Mouse (Mus musculus) heart, embryonic 16.5 days (tissue): ENCODE results near the gene Ebi3. TPM values are rescaled to one million over a fixed set of nuclear protein-coding genes. Genes with fewer than 3 reads are reported as not detected.

ENCODE experiments used
- ATAC-seq: fragments of 200-750 bp; cut with Nextera tagmentation; replicated peaks from 2 replicates; pipeline ENCODE4 v1.8.0; 2017; ENCODE audit warnings: moderate number of reproducible peaks; ENCODE audit not compliant: insufficient read depth, low FRiP score; ENCODE audit errors: extremely low read depth
- H3K27ac ChIP-seq: fragments of 300-500 bp; sonication (generic); 2 replicates; pipeline ENCODE4 v1.5.1; 2014; ENCODE audit warnings: mild to moderate bottlenecking, low read length, control low read depth, moderate library complexity
- H3K27me3 ChIP-seq: fragments of 300-500 bp; sonication (generic); 2 replicates; pipeline ENCODE4 v1.6.1; 2014; ENCODE audit warnings: low read length, mixed read lengths; ENCODE audit not compliant: control insufficient read depth, insufficient read depth
- H3K36me3 ChIP-seq: fragments of 300-500 bp; sonication (generic); 2 replicates; pipeline ENCODE4 v1.6.1; 2014; ENCODE audit not compliant: control insufficient read depth, insufficient read depth
- H3K4me1 ChIP-seq: fragments of 300-500 bp; sonication (generic); 2 replicates; pipeline ENCODE4 v1.6.1; 2014; ENCODE audit warnings: low read length, mixed read lengths; ENCODE audit not compliant: control insufficient read depth, insufficient read depth
- H3K4me2 ChIP-seq: fragments of 300-500 bp; sonication (generic); 2 replicates; pipeline ENCODE4 v1.6.1; 2014; ENCODE audit warnings: low read depth, mild to moderate bottlenecking, control low read depth, low read length
- H3K4me3 ChIP-seq: fragments of 300-500 bp; sonication (generic); 2 replicates; pipeline ENCODE4 v1.5.1; 2014; ENCODE audit warnings: mild to moderate bottlenecking, control low read depth, low read length
- H3K9ac ChIP-seq: fragments of 300-500 bp; sonication (generic); 2 replicates; pipeline ENCODE4 v1.6.1; 2014; ENCODE audit warnings: low read length, control low read depth
- H3K9me3 ChIP-seq: fragments of 300-500 bp; sonication (generic); replicated peaks from 2 replicates; pipeline ENCODE4 v1.6.1; 2016; ENCODE audit warnings: low read length; ENCODE audit not compliant: control insufficient read depth
- WGBS: fragments of 180-500 bp; shearing (Covaris S2); extraction: QIAGEN DNeasy Blood & Tissue Kit; methylation state at CpG from one replicate; pipeline ENCODE4 v1.1.7; 2014; 5-methylcytosine and 5-hydroxymethylcytosine counted together
- polyA plus RNA-seq: library from polyadenylated mRNA; unstranded; fragments of >200 nt; fragmentation: Nextera tagmentation; extraction: Ambion mirVana; gene quantifications from 2 replicates; pipeline ENCODE4 v1.2.1, GENCODE M21; 2015

Gene Ebi3
- polyA plus RNA-seq, 1 experiment from 2014 or later, result 1.7 TPM

DNA sequence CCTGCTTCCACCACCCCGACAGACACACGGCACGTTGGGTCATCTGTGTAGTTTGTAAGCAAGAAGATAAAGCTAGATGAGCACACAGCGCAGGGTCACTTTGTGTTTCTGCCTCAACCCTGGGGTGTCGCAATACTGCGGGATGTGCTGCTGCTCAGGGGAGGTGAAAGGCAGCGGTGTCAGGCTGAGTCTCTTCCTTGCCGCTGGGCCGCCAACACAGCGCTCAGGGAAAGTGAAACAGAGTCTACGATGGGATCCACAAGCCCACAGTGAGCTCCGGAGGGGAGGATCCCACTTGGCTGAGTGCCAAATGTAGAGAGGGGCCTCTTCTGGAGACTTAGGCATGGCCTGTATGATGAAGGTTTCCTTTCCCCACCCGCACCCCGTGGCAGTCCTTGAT lies 10.7 kb downstream of the Ebi3 start:
- no peak overlapping the region for H3K4me3 ChIP-seq
- 60% methylated on average over 14 of the region's 14 CpGs for WGBS
- H3K4me1 ChIP-seq, result peaks cover 12% of the 10 kb centered on the region
- no peaks in the 10 kb centered on the region for H3K27me3 ChIP-seq
- H3K9ac ChIP-seq, result no peak overlapping the region
- H3K4me2 ChIP-seq, result no peak overlapping the region
- H3K36me3 ChIP-seq, result peaks cover 27% of the 10 kb centered on the region
- no peak for ATAC-seq
- no peaks in the 10 kb centered on the region for H3K9me3 ChIP-seq
- no peak overlapping the region for H3K27ac ChIP-seq

DNA sequence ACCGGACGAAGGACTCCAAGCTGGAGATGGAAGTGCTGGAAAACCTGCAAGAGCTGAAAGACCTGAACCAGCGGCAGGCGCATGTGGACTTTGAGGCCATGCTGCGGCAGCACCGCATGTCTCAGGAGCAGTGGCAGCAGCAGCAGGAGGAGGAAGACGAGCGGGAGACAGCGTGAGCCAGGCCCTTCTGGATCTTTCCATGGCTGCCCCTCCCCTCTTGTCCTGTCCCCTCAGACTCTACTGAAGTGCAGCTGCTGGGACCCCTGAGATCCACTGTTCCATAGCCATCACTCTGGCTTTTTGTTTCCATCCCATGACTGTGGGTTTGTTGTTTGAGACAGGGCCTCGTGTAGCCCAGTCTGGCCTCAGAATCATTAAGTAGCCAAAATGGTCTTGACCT lies 12.1 kb downstream of the Ebi3 start:
- WGBS, result 94% methylated on average over 10 of the region's 10 CpGs
- no peak overlapping the region for H3K4me2 ChIP-seq
- H3K4me1 ChIP-seq, result peaks cover 13% of the 10 kb centered on the region
- no peak for ATAC-seq
- no peak overlapping the region for H3K4me3 ChIP-seq
- no peak overlapping the region for H3K9ac ChIP-seq
- no peak overlapping the region for H3K27ac ChIP-seq
- H3K36me3 ChIP-seq, result peaks cover 27% of the 10 kb centered on the region
- H3K9me3 ChIP-seq, result no peaks in the 10 kb centered on the region
- H3K27me3 ChIP-seq, result peaks cover 2% of the 10 kb centered on the region; the same call in 1 of the 2 replicates

DNA sequence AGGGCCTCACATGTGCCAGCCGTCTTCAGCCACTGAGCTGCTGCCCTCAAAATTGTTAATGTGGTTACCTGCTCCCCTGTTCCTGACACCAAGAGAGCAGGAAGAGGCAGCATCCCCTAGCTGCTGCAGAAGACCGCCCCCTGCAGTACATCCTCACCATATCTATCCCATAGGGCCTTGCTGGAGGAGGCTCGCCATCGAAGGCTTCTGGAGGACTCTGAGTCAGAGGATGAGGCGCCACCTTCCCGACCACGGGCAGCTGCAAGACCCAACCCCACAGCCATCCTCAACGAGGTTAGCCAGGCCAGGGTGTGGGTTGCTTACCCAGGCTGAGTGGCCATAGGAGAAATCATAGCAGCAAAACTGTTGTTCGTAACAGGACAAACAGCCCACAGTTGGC lies 12.6 kb downstream of the Ebi3 start:
- ATAC-seq, result no peak
- no peaks in the 10 kb centered on the region for H3K9me3 ChIP-seq
- WGBS, result 84% methylated on average over 9 of the region's 9 CpGs

DNA sequence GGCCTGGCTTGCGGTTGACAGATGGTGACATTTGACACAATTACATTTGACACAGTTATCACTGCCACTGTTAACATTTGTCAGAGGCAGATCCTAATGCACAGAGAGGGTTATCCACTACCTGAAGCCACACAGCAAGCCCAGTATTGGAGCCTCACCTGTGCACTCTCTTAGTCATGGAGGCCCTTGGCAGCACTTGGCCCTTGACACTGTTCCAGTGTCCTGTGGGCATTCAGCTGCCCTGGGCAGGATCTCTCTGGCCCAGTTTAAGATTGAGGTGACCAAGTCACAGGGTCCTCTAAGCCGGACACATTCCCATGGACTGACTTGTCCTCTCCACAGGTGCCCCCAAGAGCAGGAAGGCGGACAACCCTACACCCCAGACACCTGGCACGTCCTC lies 14.7 kb downstream of the Ebi3 start:
- 91% methylated on average over 4 of the region's 4 CpGs for WGBS
- Histone ChIP-seq H3K27ac (no peak overlapping the region), H3K4me2 (no peak overlapping the region), H3K9ac (no peak overlapping the region), H3K36me3 (peaks cover 18% of the 10 kb centered on the region), H3K4me3 (no peak overlapping the region), H3K9me3 (no peaks in the 10 kb centered on the region), H3K27me3 (peaks cover 13% of the 10 kb centered on the region; the same call in 1 of the 2 replicates), H3K4me1 (peaks cover 15% of the 10 kb centered on the region)
- no peak for ATAC-seq

More for the DNA sequence above, 12.6 kb downstream of the Ebi3 start:
- Histone ChIP-seq H3K4me2 (no peak overlapping the region), H3K27ac (no peak overlapping the region), H3K4me1 (peaks cover 12% of the 10 kb centered on the region), H3K36me3 (peaks cover 27% of the 10 kb centered on the region), H3K27me3 (peaks cover 5% of the 10 kb centered on the region; the same call in 1 of the 2 replicates), H3K4me3 (no peak overlapping the region), H3K9ac (no peak overlapping the region)

DNA sequence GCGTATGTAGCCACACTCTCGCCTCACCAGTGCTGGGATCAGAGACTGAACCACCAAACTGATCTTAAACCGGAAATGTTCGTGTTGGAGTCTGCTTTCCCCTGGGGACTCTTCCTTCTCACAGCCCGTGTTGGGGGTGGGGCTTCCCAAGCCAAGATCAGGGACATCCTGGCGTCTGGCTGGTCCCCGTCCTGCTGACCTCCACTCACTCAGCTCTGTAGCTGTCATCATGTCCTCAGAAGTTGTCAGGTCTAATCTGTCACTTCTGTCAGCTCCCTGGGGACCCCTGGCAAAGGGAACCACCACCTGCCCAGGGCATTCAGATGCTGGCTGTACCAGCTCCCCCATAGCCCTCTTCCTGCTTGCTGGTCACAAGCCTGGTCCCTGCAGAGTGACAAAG lies 15.8 kb downstream of the Ebi3 start:
- Histone ChIP-seq H3K36me3 (peaks cover 16% of the 10 kb centered on the region), H3K9ac (no peak overlapping the region), H3K4me3 (no peak overlapping the region), H3K9me3 (no peaks in the 10 kb centered on the region), H3K27me3 (peaks cover 19% of the 10 kb centered on the region), H3K27ac (0 out of 2 replicates have a peak overlapping the region, but pooled peaks have one; percentile 25), H3K4me1 (peaks cover 15% of the 10 kb centered on the region), H3K4me2 (no peak overlapping the region)
- peak; percentile 20; the same call in 1 of the 2 replicates for ATAC-seq
- 31% methylated on average over 7 of the region's 7 CpGs for WGBS

DNA sequence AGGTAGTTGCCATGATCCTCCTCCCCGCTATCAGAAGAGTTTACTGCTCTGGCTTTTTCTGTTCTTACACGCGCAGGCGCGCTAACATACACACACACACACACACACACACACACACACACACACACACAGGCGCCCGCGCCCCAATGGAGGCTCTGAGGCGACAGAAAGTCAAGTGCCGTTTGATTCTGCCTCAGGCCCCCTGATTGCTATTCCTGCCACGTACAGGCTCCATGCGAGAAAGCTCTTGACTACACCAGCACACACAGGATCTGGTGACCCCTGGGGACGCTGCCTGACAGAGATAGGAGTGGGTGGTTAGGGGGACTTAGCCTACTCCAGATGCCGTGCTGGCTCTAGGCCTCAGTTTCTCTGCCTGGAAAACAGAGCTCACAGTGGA lies 17.1 kb downstream of the Ebi3 start:
- Histone ChIP-seq H3K9ac (no peak overlapping the region), H3K9me3 (no peaks in the 10 kb centered on the region), H3K27ac (no peak overlapping the region), H3K4me2 (peak overlapping the region; percentile 10; the same call in 1 of the 2 replicates), H3K27me3 (peaks cover 19% of the 10 kb centered on the region), H3K4me1 (peaks cover 15% of the 10 kb centered on the region), H3K36me3 (peaks cover 16% of the 10 kb centered on the region), H3K4me3 (no peak overlapping the region)
- WGBS, result 47% methylated on average over 14 of the region's 14 CpGs
- no peak for ATAC-seq

GRCm38 (mm10) chr17:55969966-55970891 lies 17.8 kb downstream of the Ebi3 start, which contains the start of gene Shd:
Gene Shd (plus strand): TSS chr17:55970467.
- Histone ChIP-seq H3K4me3 (peak within 1 kb of the TSS; percentile 61), H3K4me2 (peak within 1 kb of the TSS; percentile 97), H3K36me3 (peaks cover 12% of the 10 kb centered on the region), H3K4me1 (peaks cover 15% of the 10 kb centered on the region), H3K9me3 (no peaks in the 10 kb centered on the region), H3K9ac (peak within 1 kb of the TSS; percentile 76), H3K27ac (no peak within 1 kb of the TSS), H3K27me3 (peaks cover 19% of the 10 kb centered on the region)
- no peak for ATAC-seq
- 9% methylated on average over 55 of the region's 55 CpGs for WGBS

GRCm38 (mm10) chr17:55971453-55971852 lies 19.0 kb downstream of the Ebi3 start:
- H3K4me2 ChIP-seq, result no peak overlapping the region; the same call in 1 of the 2 replicates
- no peak overlapping the region for H3K4me3 ChIP-seq
- ATAC-seq, result no peak
- H3K9ac ChIP-seq, result no peak overlapping the region
- no peaks in the 10 kb centered on the region for H3K9me3 ChIP-seq
- peaks cover 15% of the 10 kb centered on the region for H3K4me1 ChIP-seq
- H3K36me3 ChIP-seq, result peaks cover 9% of the 10 kb centered on the region
- peaks cover 19% of the 10 kb centered on the region for H3K27me3 ChIP-seq
- WGBS, result 36% methylated on average over 22 of the region's 22 CpGs
- no peak overlapping the region for H3K27ac ChIP-seq

- peaks cover 8% of the 10 kb centered on the region for H3K27me3 ChIP-seq
- no peaks in the 10 kb centered on the region for H3K4me1 ChIP-seq
- no peak overlapping the region for H3K4me3 ChIP-seq
- 18% methylated on average over 13 of the region's 13 CpGs for WGBS
- no peaks in the 10 kb centered on the region for H3K9me3 ChIP-seq
- H3K36me3 ChIP-seq, result no peaks in the 10 kb centered on the region
- H3K9ac ChIP-seq, result no peak overlapping the region
- ATAC-seq, result peak; percentile 52; the same call in 1 of the 2 replicates
- no peak overlapping the region for H3K4me2 ChIP-seq
- H3K27ac ChIP-seq, result no peak overlapping the region
These were observed 23.9 kb downstream of the Ebi3 start for GRCm38 (mm10) chr17:55976255-55976862.
